Mouse (Mus musculus) liver, embryonic 14.5 days (tissue): ENCODE measurements around the gene Slc18a3. TPM values are rescaled to one million over a fixed set of nuclear protein-coding genes. Genes with fewer than 3 reads are reported as not detected.

Experiments used
- ATAC-seq: fragments of 200-750 bp; cut with Nextera tagmentation; 2 replicates; pipeline ENCODE4 v1.8.0; 2017; ENCODE audit warnings: moderate number of reproducible peaks, mild to moderate bottlenecking, moderate library complexity; ENCODE audit not compliant: insufficient read depth
- DNase-seq, 3 experiments: peaks; one replicate each; pipeline ENCODE4 v3.0.0-alpha.2; 2012 to 2013; ENCODE audit warnings: low read depth in 3 of 3, low spot score in 3 of 3
- H3K27ac ChIP-seq: fragments of 300-500 bp; sonication (generic); 2 replicates; pipeline ENCODE4 v1.5.1; 2014; ENCODE audit warnings: moderate library complexity, mild to moderate bottlenecking, control low read depth, inconsistent platforms
- H3K27me3 ChIP-seq: fragments of 300-500 bp; sonication (generic); 2 replicates; pipeline ENCODE4 v1.6.1; 2014; ENCODE audit warnings: mild to moderate bottlenecking, low read length, moderate library complexity; ENCODE audit not compliant: control insufficient read depth, insufficient read depth
- H3K36me3 ChIP-seq: fragments of 300-500 bp; sonication (generic); replicated peaks from 2 replicates; pipeline ENCODE4 v1.6.1; 2014; ENCODE audit warnings: low read depth; ENCODE audit not compliant: control insufficient read depth, insufficient read depth
- H3K4me1 ChIP-seq, 2 experiments: fragments of 200-500 bp in 1 of 2; fragments of 300-500 bp in 1 of 2; sonication (generic) in 1 of 2; replicated peaks; 2 replicates each; pipeline ENCODE4 v1.6.1; 2012 to 2014; ENCODE audit warnings: antibody characterized with exemption in 1 of 2, inconsistent platforms in 1 of 2, low read length in 1 of 2; ENCODE audit not compliant: control insufficient read depth in 2 of 2, insufficient read depth in 2 of 2
- H3K4me2 ChIP-seq: fragments of 300-500 bp; sonication (generic); 2 replicates; pipeline ENCODE4 v1.6.1; 2014; ENCODE audit warnings: low read depth, mild to moderate bottlenecking, control low read depth, moderate library complexity
- H3K4me3 ChIP-seq, 2 experiments: fragments of 200-500 bp in 1 of 2; fragments of 300-500 bp in 1 of 2; sonication (generic) in 1 of 2; 2 replicates each; pipeline ENCODE4 v1.5.1; 2012 to 2014; ENCODE audit warnings: low read depth in 2 of 2, low read length in 2 of 2, mild to moderate bottlenecking in 2 of 2, control low read depth in 1 of 2, inconsistent platforms in 1 of 2, moderate library complexity in 1 of 2; ENCODE audit not compliant: insufficient read depth in 1 of 2
- H3K9ac ChIP-seq: fragments of 300-500 bp; sonication (generic); replicated peaks from 2 replicates; pipeline ENCODE4 v1.6.1; 2014; ENCODE audit warnings: mild to moderate bottlenecking, control low read depth, moderate library complexity
- H3K9me3 ChIP-seq: fragments of 300-500 bp; sonication (generic); 2 replicates; pipeline ENCODE4 v1.6.1; 2016; ENCODE audit warnings: low read length, mixed read lengths; ENCODE audit not compliant: control insufficient read depth
- CTCF ChIP-seq: IDR thresholded peaks from 2 replicates; pipeline ENCODE4 v1.5.1; 2016; ENCODE audit warnings: antibody characterized with exemption, low read depth, control low read depth
- EP300 ChIP-seq: IDR thresholded peaks from 2 replicates; pipeline ENCODE4 v1.6.1; 2016; ENCODE audit warnings: antibody characterized with exemption, low read depth
- WGBS: fragments of 180-500 bp; shearing (Covaris S2); extraction: QIAGEN DNeasy Blood & Tissue Kit; methylation state at CpG from one replicate; pipeline ENCODE4 v1.1.7; 2014; ENCODE audit not compliant: insufficient replicate concordance; 5-methylcytosine and 5-hydroxymethylcytosine counted together
- polyA plus RNA-seq, 2 experiments: library from polyadenylated mRNA; depleted of rRNA in 1 of 2; stranded (reverse) in 1 of 2; unstranded in 1 of 2; fragments of >200 nt; fragmentation: Nextera tagmentation in 1 of 2; extraction: Ambion mirVana in 1 of 2; gene quantifications; 2 replicates each; pipeline versions ENCODE4 v1.2.1 to v1.2.3; 2012 to 2014

Gene Slc18a3
- polyA plus RNA-seq, 2 experiments: not detected

GRCm38 (mm10) chr14:32463211-32464040, 1.2 kb downstream of the Slc18a3 start:
- WGBS: 5% methylated on average over 74 of the region's 74 CpGs

GRCm38 (mm10) chr14:32452552-32452951, 12.1 kb downstream of the Slc18a3 start:
- H3K4me2 ChIP-seq: no peak overlapping the region
- H3K27me3 ChIP-seq: no peaks in the 10 kb centered on the region; the same call in 1 of the 2 replicates
- H3K9ac ChIP-seq: no peak overlapping the region
- no peaks in the 10 kb centered on the region for H3K4me1 ChIP-seq
- no peaks in the 10 kb centered on the region for H3K36me3 ChIP-seq
- H3K9me3 ChIP-seq: no peaks in the 10 kb centered on the region
- DNase-seq (no peak), ATAC-seq (no peak)
- TF ChIP-seq EP300: no peak
- no peak for TF ChIP-seq CTCF
- 11% methylated on average over 4 of the region's 4 CpGs for whole genome bisulfite sequencing
- no peak overlapping the region for H3K4me3 ChIP-seq
- H3K27ac ChIP-seq: no peak overlapping the region

More at GRCm38 (mm10) chr14:32463211-32464040, 1.2 kb downstream of the Slc18a3 start:
- no peaks in the 10 kb centered on the region for H3K36me3 ChIP-seq
- H3K4me1 ChIP-seq: no peaks in the 10 kb centered on the region
- H3K27me3 ChIP-seq: peaks cover 70% of the 10 kb centered on the region
- no peak overlapping the region for H3K27ac ChIP-seq
- DNase-seq: no peak
- H3K9me3 ChIP-seq: no peaks in the 10 kb centered on the region
- no peak for TF ChIP-seq CTCF
- no peak for TF ChIP-seq EP300
- H3K4me2 ChIP-seq: no peak overlapping the region
- H3K9ac ChIP-seq: no peak overlapping the region
- no peak for ATAC-seq
- no peak overlapping the region for H3K4me3 ChIP-seq

- Histone ChIP-seq H3K36me3 (no peaks in the 10 kb centered on the region), H3K27ac (no peak overlapping the region), H3K27me3 (no peaks in the 10 kb centered on the region; the same call in 1 of the 2 replicates), H3K4me2 (no peak overlapping the region), H3K9me3 (no peaks in the 10 kb centered on the region), H3K9ac (no peak overlapping the region), H3K4me3 (no peak overlapping the region), H3K4me1 (no peaks in the 10 kb centered on the region)
- ATAC-seq: no peak
- TF ChIP-seq CTCF: no peak
- no peak for TF ChIP-seq EP300
- no peak for DNase-seq
- WGBS: 49% methylated on average over 6 of the region's 6 CpGs
Measured at GRCm38 (mm10) chr14:32446989-32447388, 17.7 kb downstream of the Slc18a3 start.

- no peak for TF ChIP-seq EP300
- TF ChIP-seq CTCF: no peak
- Histone ChIP-seq H3K36me3 (no peaks in the 10 kb centered on the region), H3K4me1 (no peaks in the 10 kb centered on the region), H3K4me2 (no peak overlapping the region), H3K9ac (no peak overlapping the region), H3K9me3 (no peaks in the 10 kb centered on the region), H3K27me3 (no peaks in the 10 kb centered on the region; the same call in 1 of the 2 replicates), H3K27ac (no peak overlapping the region), H3K4me3 (no peak overlapping the region)
- DNase-seq (no peak), ATAC-seq (no peak)
- WGBS: 27% methylated on average over 8 of the region's 8 CpGs
Measured at GRCm38 (mm10) chr14:32443446-32443845, 21.2 kb downstream of the Slc18a3 start.

- no peaks in the 10 kb centered on the region for H3K36me3 ChIP-seq
- no peak overlapping the region for H3K27ac ChIP-seq
- ATAC-seq (no peak), DNase-seq (no peak)
- no peak overlapping the region for H3K9ac ChIP-seq
- WGBS: 18% methylated on average over 3 of the region's 3 CpGs
- H3K4me2 ChIP-seq: no peak overlapping the region
- H3K27me3 ChIP-seq: no peaks in the 10 kb centered on the region; the same call in 1 of the 2 replicates
- no peaks in the 10 kb centered on the region for H3K9me3 ChIP-seq
- no peak overlapping the region for H3K4me3 ChIP-seq
- no peak for TF ChIP-seq CTCF
- TF ChIP-seq EP300: no peak
- no peaks in the 10 kb centered on the region for H3K4me1 ChIP-seq
Measured at GRCm38 (mm10) chr14:32439744-32440143, 24.9 kb downstream of the Slc18a3 start.
